Mouse (Mus musculus): Measurements from ENCODE around the gene Epha6.

Gene Epha6

GRCm38 (mm10) chr16:60605061-60605831, at the start of gene Epha6:
Epha6 (minus strand) TSS chr16:60605531.
- no peak for DNase-seq (ENCODE audit: low spot score)

DNA sequence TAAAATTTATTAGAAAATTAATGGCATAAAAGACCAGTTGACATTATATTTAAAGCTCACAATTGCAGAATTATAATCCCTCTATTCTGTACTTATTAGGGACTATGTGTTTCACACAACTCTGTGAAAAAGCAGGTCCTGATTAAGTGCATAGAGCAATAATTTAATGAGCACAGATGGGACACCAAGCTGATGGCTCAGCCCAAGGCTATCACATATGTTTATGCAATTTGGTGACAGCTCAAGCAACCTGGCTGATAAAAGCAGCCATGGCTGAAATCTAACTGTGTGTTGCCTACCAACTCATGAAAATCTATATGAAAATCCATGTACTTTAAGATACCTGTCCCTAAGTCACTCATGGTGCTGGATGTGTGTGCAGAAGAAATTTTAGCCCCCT, 46.4 kb upstream of the Epha6 start:
- no peak for DNase-seq (ENCODE audit: low spot score)

GRCm38 (mm10) chr16:60628091-60628490, 22.8 kb upstream of the Epha6 start:
- no peak for DNase-seq (ENCODE audit: low spot score)

GRCm38 (mm10) chr16:60605832-60606583, 677 bp upstream of the Epha6 start:
- no peak for DNase-seq (ENCODE audit: low spot score)

GRCm38 (mm10) chr16:60604613-60605012, 718 bp downstream of the Epha6 start:
- DNase-seq (ENCODE audit: low spot score): no peak

GRCm38 (mm10) chr16:60585322-60585721, 20.0 kb downstream of the Epha6 start:
- no peak for DNase-seq (ENCODE audit: low spot score)

- DNase-seq (ENCODE audit: low spot score): no peak
Observed at GRCm38 (mm10) chr16:60584695-60585094, 20.6 kb downstream of the Epha6 start.

DNA sequence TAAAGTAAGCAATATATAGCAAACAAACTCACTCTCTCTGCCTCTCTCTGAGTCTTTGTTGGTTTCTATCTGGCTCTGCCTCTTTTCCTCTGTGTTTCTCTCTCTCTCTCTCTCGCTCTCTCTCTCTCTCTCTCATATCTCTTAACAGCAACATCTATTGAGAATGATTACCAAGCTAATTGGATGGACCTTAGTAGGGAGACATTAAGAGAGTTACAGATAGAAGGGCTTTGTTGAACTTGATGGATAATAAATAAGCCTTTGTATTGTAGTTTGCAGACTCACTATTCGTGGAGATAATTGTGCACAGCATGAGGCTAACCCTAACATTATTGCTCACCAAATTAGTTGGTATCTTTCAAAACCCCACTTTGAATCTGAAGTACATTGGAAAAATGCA, 34.8 kb downstream of the Epha6 start:
- no peak for DNase-seq (ENCODE audit: low spot score)

- DNase-seq (ENCODE audit: low spot score): no peak
Observed at GRCm38 (mm10) chr16:60544385-60544784, 60.9 kb downstream of the Epha6 start.

GRCm38 (mm10) chr16:60538233-60538632, 67.1 kb downstream of the Epha6 start:
- DNase-seq (ENCODE audit: low spot score): no peak

- DNase-seq (ENCODE audit: low spot score): no peak
Observed at GRCm38 (mm10) chr16:60509707-60510106, 95.6 kb downstream of the Epha6 start.

- DNase-seq (ENCODE audit: low spot score): no peak
Observed at GRCm38 (mm10) chr16:60499567-60499966, 105.8 kb downstream of the Epha6 start.

GRCm38 (mm10) chr16:60475776-60476175, 129.6 kb downstream of the Epha6 start:
- no peak for DNase-seq (ENCODE audit: low spot score)

GRCm38 (mm10) chr16:60468200-60468785, 137.0 kb downstream of the Epha6 start:
- DNase-seq (ENCODE audit: low spot score): no peak

DNA sequence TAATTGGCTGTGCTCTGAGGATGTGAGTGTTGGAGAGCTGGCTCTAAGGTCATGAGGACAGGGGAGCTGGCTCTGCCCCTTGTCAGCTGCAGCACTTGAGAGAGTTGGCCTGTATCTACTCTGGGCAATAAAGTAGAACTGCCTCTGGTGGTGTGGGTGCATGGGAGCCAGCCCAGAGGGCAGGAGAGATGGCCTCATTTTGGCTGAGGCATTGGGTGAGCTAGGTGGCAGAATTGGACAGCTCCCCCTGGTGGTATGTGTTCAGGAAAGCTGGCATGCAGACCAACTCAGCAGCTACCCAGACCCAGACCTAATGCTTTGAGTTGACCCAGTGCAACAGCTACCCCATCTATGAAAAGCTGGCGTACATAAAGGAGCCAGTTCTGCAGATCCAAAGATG, 170.0 kb downstream of the Epha6 start:
- DNase-seq (ENCODE audit: low spot score): no peak

GRCm38 (mm10) chr16:60434241-60434640, 171.1 kb downstream of the Epha6 start:
- DNase-seq (ENCODE audit: low spot score): no peak

DNA sequence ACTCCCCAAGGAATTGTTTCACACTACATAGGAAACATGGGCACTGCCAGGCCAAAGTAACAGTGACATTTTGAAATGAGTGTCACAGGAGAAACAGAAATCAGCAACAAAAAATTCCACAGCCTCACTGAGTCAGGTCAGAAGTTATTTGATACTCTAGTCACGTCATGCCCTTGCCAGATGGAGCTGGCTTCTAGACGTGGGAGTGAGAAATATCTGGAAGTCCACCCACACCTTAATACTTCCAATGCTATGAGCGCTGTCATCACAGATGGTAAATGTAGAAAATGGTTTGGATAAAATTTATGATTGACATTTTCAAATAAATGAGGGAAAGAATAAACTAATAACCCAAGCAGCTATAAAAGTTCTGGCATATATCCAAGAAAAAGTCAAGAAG, 210.0 kb downstream of the Epha6 start:
- no peak for DNase-seq (ENCODE audit: low spot score)

- no peak for DNase-seq (ENCODE audit: low spot score)
Observed at GRCm38 (mm10) chr16:60392961-60393360, 212.4 kb downstream of the Epha6 start.

- DNase-seq (ENCODE audit: low spot score): no peak
Observed at GRCm38 (mm10) chr16:60375147-60375546, 230.2 kb downstream of the Epha6 start.

DNA sequence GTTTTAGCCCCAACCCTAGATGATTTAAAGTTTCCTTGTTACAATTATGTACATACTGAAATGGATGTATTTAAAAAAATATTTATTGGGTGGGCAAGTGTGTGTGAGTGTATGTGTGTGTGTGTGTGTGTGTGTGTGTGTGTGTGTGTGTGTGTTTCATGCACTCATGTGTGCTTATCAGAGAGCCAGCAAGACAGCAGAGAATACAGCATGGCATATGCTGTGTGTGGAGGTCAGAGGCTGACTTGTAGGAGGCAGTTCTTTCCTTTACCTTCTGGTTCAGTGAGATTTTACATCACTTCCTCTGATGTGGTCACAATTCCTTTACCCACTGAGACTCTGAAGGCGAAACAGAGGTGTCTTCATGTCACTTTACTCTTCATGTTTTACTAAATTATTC, 321.4 kb downstream of the Epha6 start:
- no peak for DNase-seq (ENCODE audit: low spot score)

- no peak for DNase-seq (ENCODE audit: low spot score)
Observed at GRCm38 (mm10) chr16:60274109-60274508, 331.2 kb downstream of the Epha6 start.

- DNase-seq (ENCODE audit: low spot score): no peak
Observed at GRCm38 (mm10) chr16:60266367-60267351, 338.7 kb downstream of the Epha6 start.
